In the genomic region with DNA sequence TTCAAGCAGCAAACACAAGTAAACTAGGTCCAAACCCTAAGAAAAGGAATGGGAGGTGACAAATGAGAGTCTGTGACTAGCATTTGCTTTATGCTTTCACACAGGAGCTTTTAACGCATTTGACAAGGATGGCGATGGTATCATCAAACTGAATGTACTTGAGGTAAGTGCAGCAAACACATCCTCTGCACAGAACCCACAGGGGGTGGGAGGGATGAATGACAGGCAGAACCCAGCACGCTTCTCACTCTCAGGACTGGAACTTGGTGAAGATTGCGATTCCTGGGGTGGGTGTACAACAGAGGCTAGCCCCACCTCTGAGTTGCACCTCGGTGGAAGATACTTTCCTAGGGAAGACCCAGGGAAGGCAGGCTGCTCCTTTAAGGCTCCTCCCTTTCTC, we compare ENCODE assay signal across 18 mouse cellular contexts.
"Had no signal": no experiment of that assay in that cellular context is flagged by ENCODE, and none has a peak within 500 bp of the region (broad histone marks: within the 10 kb centered on the region; RNA-seq: fewer than 3 reads in every experiment).

No protein-coding gene starts in this region.

- ATAC-seq: midbrain, embryonic 13.5 days; midbrain, embryonic 16.5 days had no signal

- DNase-seq: kidney, adult 11 months; kidney, adult 8-10 months; kidney, postnatal 10 days; kidney, postnatal 36 days; layer of hippocampus, postnatal 36 days; liver, embryonic 13.5 days; lung, adult 2 months; right cerebral cortex, adult 18-20 months; right cerebral cortex, postnatal 14 days had no signal

- H3K27ac ChIP-seq: kidney, embryonic 15.5 days; left cerebral cortex, adult 2 months; liver, embryonic 13.5 days; macrophage; midbrain, embryonic 10.5 days; midbrain, embryonic 13.5 days; neural tube, embryonic 12.5 days; neural tube, embryonic 15.5 days had no signal

- H3K27me3 ChIP-seq: kidney, embryonic 15.5 days; liver, embryonic 13.5 days; megakaryocyte, embryonic 14.5 days; midbrain, embryonic 13.5 days; neural tube, embryonic 12.5 days; neural tube, embryonic 15.5 days had no signal

- H3K4me1 ChIP-seq: neural tube, embryonic 15.5 days had no signal

- H3K4me3 ChIP-seq: kidney, embryonic 15.5 days; left cerebral cortex, adult 2 months; liver, embryonic 13.5 days; megakaryocyte, embryonic 14.5 days; midbrain, embryonic 10.5 days; midbrain, embryonic 13.5 days; neural tube, embryonic 12.5 days; neural tube, embryonic 15.5 days had no signal
